Mouse (Mus musculus) fat pad, adult 2 months (tissue): ENCODE data around the gene Rgl2.

Experiments
- DNase-seq: peaks from one replicate; pipeline ENCODE4 v3.0.0-alpha.2; 2011; ENCODE audit warnings: low read depth, low spot score; ENCODE audit errors: extremely low read depth

Gene Rgl2

GRCm38 (mm10) chr17:33908331-33909076 is 20.8 kb upstream of the Rgl2 start:
- DNase-seq = no peak

DNA sequence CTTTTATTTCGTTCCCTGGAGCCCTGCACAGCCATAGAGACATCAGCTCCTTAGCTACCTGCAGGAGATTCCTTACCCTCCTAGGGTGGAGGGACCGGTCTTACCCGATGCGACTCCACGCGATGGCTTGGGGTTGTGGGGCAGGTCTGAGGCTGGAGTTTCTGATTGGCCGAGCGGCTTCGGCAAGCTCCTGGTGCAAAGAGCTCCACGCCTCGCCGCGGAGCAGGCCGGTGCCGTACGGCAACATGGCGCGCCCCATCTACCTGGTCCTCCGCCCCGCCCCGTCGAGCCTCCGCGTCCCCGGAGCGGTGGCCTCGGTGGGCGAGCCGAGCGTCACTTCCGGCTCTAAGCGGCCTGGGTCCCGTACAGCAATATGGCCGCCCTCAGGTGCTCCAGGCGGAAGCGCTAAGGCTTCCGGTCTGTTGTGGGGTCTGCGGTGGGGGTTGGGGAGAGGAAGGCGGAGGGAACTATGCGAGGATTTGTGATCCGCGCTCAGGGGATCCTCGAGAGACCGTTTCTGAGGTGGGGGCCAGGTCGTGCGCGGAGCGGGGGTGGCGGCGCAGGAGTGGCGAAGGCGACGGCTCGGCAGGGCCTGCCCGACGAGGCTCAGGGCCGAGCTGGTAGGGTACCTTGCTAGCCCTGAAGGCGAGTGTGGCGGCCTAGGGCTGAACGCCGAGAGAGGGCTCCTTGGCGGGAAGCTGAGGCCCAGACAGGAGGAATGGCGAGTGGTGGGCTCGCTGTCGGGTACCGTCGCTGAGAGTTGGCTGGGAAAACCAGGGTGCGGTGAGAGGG is 20.1 kb upstream of the Rgl2 start, which contains the start of gene Daxx:
Daxx (plus strand) TSS at position 338 of the 792 bp plus-strand sequence.
- DNase-seq = peak; percentile 80

- DNase-seq = no peak
These were observed 19.5 kb upstream of the Rgl2 start for GRCm38 (mm10) chr17:33909869-33910250.

- DNase-seq = no peak
These were observed 18.8 kb upstream of the Rgl2 start for GRCm38 (mm10) chr17:33910346-33911051.

DNA sequence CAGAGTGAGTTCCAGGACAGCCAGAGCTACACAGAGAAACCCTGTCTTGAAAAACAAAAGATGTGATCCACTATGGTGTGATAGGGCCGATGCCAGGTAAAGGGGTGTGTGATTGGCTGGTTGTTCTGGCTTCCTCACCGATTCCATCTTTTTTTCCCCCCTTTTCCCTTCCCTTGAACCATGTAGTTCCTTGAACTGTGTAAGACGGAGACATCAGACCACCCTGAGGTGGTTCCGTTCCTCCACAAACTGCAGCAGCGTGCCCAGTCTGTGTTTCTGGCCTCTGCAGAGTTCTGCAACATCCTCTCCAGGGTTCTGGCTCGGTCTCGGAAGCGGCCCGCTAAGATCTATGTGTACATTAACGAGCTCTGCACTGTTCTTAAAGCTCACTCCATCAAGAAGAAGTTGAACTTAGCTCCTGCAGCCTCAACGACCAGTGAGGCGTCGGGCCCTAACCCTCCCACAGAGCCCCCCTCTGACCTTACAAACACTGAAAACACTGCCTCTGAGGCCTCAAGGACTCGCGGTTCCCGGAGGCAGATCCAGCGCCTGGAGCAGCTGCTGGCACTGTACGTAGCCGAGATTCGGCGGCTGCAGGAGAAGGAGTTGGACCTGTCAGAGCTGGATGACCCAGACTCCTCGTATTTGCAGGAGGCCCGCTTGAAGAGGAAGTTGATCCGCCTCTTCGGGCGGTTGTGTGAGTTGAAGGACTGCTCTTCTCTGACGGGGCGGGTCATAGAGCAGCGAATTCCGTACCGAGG is 18.1 kb upstream of the Rgl2 start:
- no peak for DNase-seq

GRCm38 (mm10) chr17:33911813-33912414 is 17.4 kb upstream of the Rgl2 start:
- no peak for DNase-seq

GRCm38 (mm10) chr17:33913264-33913663 is 16.1 kb upstream of the Rgl2 start:
- no peak for DNase-seq

DNA sequence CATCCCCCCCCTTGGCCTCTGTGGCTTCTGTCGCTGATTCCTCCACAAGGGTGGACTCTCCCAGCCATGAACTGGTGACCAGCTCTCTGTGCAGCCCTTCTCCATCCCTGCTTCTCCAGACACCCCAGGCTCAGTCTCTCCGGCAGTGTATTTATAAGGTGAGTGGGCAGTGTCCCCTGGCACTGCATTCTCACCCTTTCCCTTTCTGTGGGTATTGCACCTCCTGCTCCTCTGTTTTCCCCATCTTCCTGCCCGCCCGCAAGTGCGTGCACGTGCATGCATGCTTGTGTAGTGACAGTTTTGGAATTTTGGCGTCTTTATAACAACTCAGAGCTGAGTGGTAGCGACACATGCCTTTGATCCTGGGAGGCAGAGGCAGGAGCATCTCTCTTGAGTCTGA is 15.4 kb upstream of the Rgl2 start:
- DNase-seq = no peak

DNA sequence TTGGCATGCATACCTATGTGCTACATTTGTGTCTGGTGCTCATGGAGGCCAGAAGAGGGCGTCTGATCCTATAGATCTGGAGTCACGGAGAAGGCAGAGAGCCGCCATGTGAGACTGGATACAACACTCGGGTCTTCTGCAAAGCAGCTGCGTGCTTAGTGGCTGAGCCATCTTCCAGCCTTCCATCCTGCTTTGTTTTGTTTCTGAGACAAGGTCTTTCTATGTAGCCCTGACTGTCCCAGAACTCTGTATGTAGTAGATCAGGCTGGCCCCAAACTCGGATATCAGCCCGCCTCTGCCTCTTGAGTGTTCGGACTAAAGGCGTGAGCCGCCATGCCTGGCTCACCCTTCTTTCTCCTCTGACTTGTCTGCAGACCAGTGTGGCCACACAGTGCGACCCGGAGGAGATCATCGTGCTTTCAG is 14.4 kb upstream of the Rgl2 start:
- no peak for DNase-seq

- DNase-seq = peak; percentile 89
These were observed 13.6 kb upstream of the Rgl2 start, which contains the start of the genes Tapbp and Zbtb22 for GRCm38 (mm10) chr17:33915671-33916250. Tapbp (plus strand) TSS chr17:33915899. Zbtb22 (plus strand) TSS chr17:33915904.

- no peak for DNase-seq
These were observed 13.0 kb upstream of the Rgl2 start for GRCm38 (mm10) chr17:33916294-33916693.

DNA sequence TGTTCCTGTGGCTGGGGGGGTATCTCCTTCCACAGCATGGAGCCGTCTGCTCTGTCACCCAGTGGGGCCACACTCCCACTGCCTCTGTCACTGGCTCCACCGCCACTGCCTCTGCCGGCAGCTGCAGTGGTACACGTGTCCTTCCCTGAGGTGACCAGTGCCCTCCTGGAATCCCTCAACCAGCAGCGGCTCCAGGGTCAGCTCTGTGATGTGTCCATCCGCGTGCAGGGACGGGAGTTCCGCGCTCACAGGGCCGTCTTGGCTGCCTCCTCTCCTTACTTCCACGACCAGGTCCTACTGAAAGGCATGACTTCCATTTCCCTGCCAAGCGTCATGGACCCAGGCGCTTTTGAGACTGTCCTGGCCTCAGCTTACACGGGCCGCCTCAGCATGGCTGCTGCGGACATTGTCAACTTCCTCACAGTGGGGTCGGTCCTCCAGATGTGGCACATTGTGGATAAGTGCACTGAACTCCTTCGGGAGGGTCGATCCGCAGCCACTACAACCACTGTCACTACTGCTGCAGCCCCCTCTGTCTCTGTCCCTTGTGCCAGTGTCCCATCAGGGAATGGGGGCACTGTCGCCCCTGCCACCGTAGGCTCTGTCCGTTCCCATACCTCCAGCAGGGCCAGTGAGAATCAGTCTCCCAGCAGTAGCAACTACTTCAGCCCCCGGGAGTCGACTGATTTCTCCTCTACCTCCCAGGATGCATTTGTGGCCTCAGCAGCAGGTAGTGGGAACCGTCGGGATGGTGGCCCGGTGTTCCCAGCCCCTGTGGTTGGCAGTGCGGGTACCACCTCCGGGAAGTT is 12.3 kb upstream of the Rgl2 start:
- no peak for DNase-seq

- no peak for DNase-seq
These were observed 11.6 kb upstream of the Rgl2 start for GRCm38 (mm10) chr17:33917656-33918292.

DNA sequence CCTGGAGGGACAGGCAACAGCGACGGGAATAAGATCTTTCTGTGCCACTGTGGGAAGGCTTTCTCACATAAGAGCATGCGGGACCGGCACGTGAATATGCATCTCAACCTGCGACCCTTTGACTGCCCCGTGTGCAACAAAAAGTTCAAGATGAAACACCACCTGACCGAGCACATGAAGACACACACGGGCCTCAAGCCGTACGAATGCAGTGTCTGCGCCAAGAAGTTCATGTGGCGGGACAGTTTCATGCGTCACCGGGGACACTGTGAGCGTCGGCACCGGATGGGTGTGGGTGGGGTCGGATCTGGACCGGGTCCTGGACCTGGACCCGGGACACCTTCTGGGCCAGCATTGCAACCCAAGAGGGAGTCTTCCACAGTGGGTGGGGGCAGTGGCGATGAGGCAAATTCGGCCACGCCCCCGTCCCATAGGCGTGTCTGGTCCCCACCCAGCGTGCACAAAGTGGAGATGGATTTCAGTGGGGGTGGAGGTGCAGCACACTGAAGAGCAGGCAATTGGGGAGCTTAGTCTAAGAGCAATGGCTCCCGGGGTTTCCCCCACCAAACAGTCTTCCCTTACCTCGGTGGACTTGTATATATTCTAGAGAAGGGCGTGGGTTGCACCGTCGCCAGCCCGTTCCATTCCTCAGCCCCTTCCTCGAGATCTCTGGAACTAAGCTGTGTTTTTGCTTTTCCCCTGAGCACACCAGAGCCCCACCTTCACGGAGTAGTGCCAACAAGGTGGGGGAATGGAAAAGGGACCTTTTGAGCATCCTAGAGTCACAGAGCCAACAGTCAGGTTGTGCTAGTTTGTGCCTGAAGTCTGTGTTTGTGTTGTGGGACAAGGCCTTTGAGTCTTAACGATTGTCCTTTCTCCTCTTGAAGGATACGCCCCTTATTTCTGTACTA is 10.8 kb upstream of the Rgl2 start:
- no peak for DNase-seq

DNA sequence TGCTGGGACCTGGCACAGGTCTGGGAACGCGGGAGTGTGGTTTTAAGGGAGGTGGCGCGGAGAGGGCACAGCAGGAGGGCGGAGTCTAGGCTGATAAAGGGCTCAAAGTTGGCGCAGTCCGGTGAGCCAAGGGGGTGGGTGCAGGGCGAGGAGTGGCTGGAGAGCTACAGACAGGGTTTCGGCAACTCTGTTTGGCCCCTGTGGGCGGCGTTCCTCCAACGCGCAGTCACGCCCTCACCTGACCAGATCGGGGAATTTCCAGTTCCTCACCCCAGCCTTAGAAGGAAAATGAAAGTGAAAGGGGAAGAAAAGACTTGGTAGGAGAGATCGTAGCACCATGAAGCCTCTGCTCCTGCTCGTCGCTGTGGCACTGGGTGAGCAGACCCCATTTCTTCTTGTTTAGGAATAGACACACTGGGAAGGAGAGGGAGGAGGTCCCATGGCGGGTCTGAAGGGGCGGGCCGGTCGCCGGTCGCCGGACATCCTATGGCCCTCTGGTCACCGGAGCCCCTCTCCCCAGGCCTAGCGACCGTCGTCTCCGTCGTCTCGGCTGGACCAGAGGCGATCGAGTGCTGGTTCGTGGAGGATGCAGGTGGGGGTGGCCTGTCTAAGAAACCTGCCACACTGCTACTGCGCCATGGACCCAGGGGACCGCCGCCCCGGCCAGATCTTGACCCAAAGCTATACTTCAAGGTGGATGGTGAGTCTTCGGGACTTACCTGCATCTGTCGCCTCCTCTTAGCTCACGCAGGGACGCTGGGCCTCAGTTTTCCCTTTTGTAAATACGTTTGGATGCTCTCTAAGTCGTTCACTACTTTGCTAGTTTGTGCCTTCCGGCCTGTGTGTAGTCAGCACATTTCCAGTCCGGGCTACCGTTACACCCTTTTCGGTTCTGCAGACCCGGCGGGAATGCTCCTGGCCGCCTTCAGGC is 9.7 kb upstream of the Rgl2 start:
- no peak for DNase-seq

- DNase-seq = no peak
These were observed 8.9 kb upstream of the Rgl2 start for GRCm38 (mm10) chr17:33920282-33921097.
